Mouse (Mus musculus) kidney, adult 18-20 months (tissue): ENCODE results near the gene Dnah1.

Experiments used
- DNase-seq: peaks from one replicate; pipeline ENCODE4 v3.0.0; 2021

The Dnah1 gene

GRCm38 (mm10) chr14:31323849-31324792, at the start of gene Dnah1:
Gene Dnah1, minus strand, starts transcription at chr14:31323896.
- peak; percentile 50 for DNase-seq

- DNase-seq, result no peak
Observed at GRCm38 (mm10) chr14:31369377-31369776, 45.7 kb upstream of the Dnah1 start.

- DNase-seq, result no peak
Observed at GRCm38 (mm10) chr14:31367951-31368350, 44.3 kb upstream of the Dnah1 start.

- peak; percentile 69 for DNase-seq
Observed at GRCm38 (mm10) chr14:31365350-31365749, 41.7 kb upstream of the Dnah1 start.

- no peak for DNase-seq
Observed at GRCm38 (mm10) chr14:31364589-31364988, 40.9 kb upstream of the Dnah1 start.

- DNase-seq, result no peak
Observed at GRCm38 (mm10) chr14:31362236-31362635, 38.5 kb upstream of the Dnah1 start.

GRCm38 (mm10) chr14:31345367-31345766, 21.7 kb upstream of the Dnah1 start:
- no peak for DNase-seq

- no peak for DNase-seq
Observed at GRCm38 (mm10) chr14:31343241-31343640, 19.5 kb upstream of the Dnah1 start.

GRCm38 (mm10) chr14:31337947-31338346, 14.3 kb upstream of the Dnah1 start:
- no peak for DNase-seq

GRCm38 (mm10) chr14:31337406-31337805, 13.7 kb upstream of the Dnah1 start:
- no peak for DNase-seq

- DNase-seq, result peak; percentile 97
Observed at GRCm38 (mm10) chr14:31336369-31337155, 12.9 kb upstream of the Dnah1 start, which contains the start of gene Capn7. Gene Capn7, plus strand, starts transcription at chr14:31336638.

GRCm38 (mm10) chr14:31335765-31336164, 12.1 kb upstream of the Dnah1 start:
- DNase-seq, result no peak

- no peak for DNase-seq
Observed at GRCm38 (mm10) chr14:31330957-31331356, 7.3 kb upstream of the Dnah1 start.

- no peak for DNase-seq
Observed at GRCm38 (mm10) chr14:31329741-31330140, 6.0 kb upstream of the Dnah1 start.

GRCm38 (mm10) chr14:31327681-31328080, 4.0 kb upstream of the Dnah1 start:
- no peak for DNase-seq

GRCm38 (mm10) chr14:31327196-31327595, 3.5 kb upstream of the Dnah1 start:
- no peak for DNase-seq

- no peak for DNase-seq
Observed at GRCm38 (mm10) chr14:31326770-31327169, 3.1 kb upstream of the Dnah1 start.

- DNase-seq, result no peak
Observed at GRCm38 (mm10) chr14:31325551-31325950, 1.9 kb upstream of the Dnah1 start.

GRCm38 (mm10) chr14:31324851-31325250, 1.2 kb upstream of the Dnah1 start:
- no peak for DNase-seq

GRCm38 (mm10) chr14:31323189-31323588, 507 bp downstream of the Dnah1 start:
- DNase-seq, result no peak

- no peak for DNase-seq
Observed at GRCm38 (mm10) chr14:31322191-31322590, 1.5 kb downstream of the Dnah1 start.

GRCm38 (mm10) chr14:31321181-31321580, 2.5 kb downstream of the Dnah1 start:
- DNase-seq, result no peak

- DNase-seq, result no peak
Observed at GRCm38 (mm10) chr14:31319546-31319945, 4.2 kb downstream of the Dnah1 start.

GRCm38 (mm10) chr14:31317754-31318153, 5.9 kb downstream of the Dnah1 start:
- no peak for DNase-seq
